Mouse (Mus musculus) heart, postnatal 10 days (tissue): ENCODE measurements at regions not wholly inside any gene's neighbourhood (a gene's known extent, or its start where the extent isn't known, plus 50 kb on each side); places are given as distances from the start of the nearest gene placed in this dataset.
A peak's percentile ranks its signal among the peaks of the same experiment; 100 is the strongest.

Experiments used
- DNase-seq, 2 experiments: peaks; one replicate each; pipeline ENCODE4 v3.0.0; 2021
- intact Hi-C: fragments of 180-260 bp; cut with DNase I; formaldehyde crosslinking; loops from one replicate; pipeline ENCODE4 v1.15.1; 2025

GRCm38 (mm10) chr19:15658611-15659010 lies 288.5 kb downstream of the Psat1 start:
- DNase-seq = no peak
- intact Hi-C loops = no loop called here

- intact Hi-C loops = no loop called here
- DNase-seq = no peak
Measured at GRCm38 (mm10) chr19:15657846-15658245, 289.3 kb downstream of the Psat1 start.

GRCm38 (mm10) chr19:15649368-15649767 lies 297.8 kb downstream of the Psat1 start:
- intact Hi-C loops = no loop called here
- DNase-seq = peak; percentile 15 to 36

- intact Hi-C loops = no loop called here
- DNase-seq = peak; percentile 4 to 7
Measured at GRCm38 (mm10) chr19:15647313-15647712, 299.8 kb downstream of the Psat1 start.

GRCm38 (mm10) chr19:15644786-15645185 lies 302.4 kb downstream of the Psat1 start:
- no peak for DNase-seq
- intact Hi-C loops = no loop called here

- DNase-seq = peak; percentile 59 to 76
- intact Hi-C loops = loop anchor here (5.0 kb wide), 1 partner anchor 580 kb away; no protein-coding TSS in a partner anchor
Measured at GRCm38 (mm10) chr19:15617233-15617915, 329.8 kb downstream of the Psat1 start.

- intact Hi-C loops = loop anchor here (5.0 kb wide), 1 partner anchor 578 kb away; no protein-coding TSS in a partner anchor
- DNase-seq = peak; percentile 40 to 49
Measured at GRCm38 (mm10) chr19:15614648-15615561, 332.2 kb downstream of the Psat1 start.

GRCm38 (mm10) chr19:15611137-15611758 lies 335.9 kb downstream of the Psat1 start:
- intact Hi-C loops = no loop called here
- no peak for DNase-seq

- intact Hi-C loops = no loop called here
- no peak for DNase-seq
Measured at GRCm38 (mm10) chr19:15606440-15606839, 340.7 kb downstream of the Psat1 start.

- no peak for DNase-seq
- intact Hi-C loops = no loop called here
Measured at GRCm38 (mm10) chr19:15592821-15593220, 354.3 kb downstream of the Psat1 start.

GRCm38 (mm10) chr19:15583782-15584693 lies 363.1 kb downstream of the Psat1 start:
- intact Hi-C loops = no loop called here
- DNase-seq = no peak

- intact Hi-C loops = no loop called here
- DNase-seq = no peak
Measured at GRCm38 (mm10) chr19:15583106-15583781, 363.9 kb downstream of the Psat1 start.

GRCm38 (mm10) chr19:15571204-15571603 lies 375.9 kb downstream of the Psat1 start:
- no peak for DNase-seq
- intact Hi-C loops = no loop called here

GRCm38 (mm10) chr19:15561511-15561910 lies 385.6 kb downstream of the Psat1 start:
- intact Hi-C loops = no loop called here
- DNase-seq = no peak

GRCm38 (mm10) chr19:15553953-15554352 lies 393.2 kb downstream of the Psat1 start:
- no peak for DNase-seq
- intact Hi-C loops = no loop called here

- intact Hi-C loops = no loop called here
- DNase-seq = no peak
Measured at GRCm38 (mm10) chr19:15517853-15518252, 429.3 kb downstream of the Psat1 start.

- DNase-seq = no peak
- intact Hi-C loops = no loop called here
Measured at GRCm38 (mm10) chr19:15516566-15517305, 430.4 kb downstream of the Psat1 start.

GRCm38 (mm10) chr19:15513197-15513596 lies 433.9 kb downstream of the Psat1 start:
- no peak for DNase-seq
- intact Hi-C loops = no loop called here

GRCm38 (mm10) chr19:15510395-15510794 lies 436.7 kb downstream of the Psat1 start:
- intact Hi-C loops = no loop called here
- no peak for DNase-seq
